Mouse (Mus musculus): ENCODE data around the gene Sirt2. TPM values are rescaled to one million over a fixed set of nuclear protein-coding genes. Genes with fewer than 3 reads are reported as not detected.

Sirt2 gene
- 71.7 TPM for polyA plus RNA-seq (2017; shearing (Covaris generic))

GRCm38 (mm10) chr7:28766173-28766879 lies at the start of gene Sirt2:
TSS of gene Sirt2 (plus strand) at chr7:28766735.

GRCm38 (mm10) chr7:28741709-28742438 lies 24.7 kb upstream of the Sirt2 start, which contains the start of the genes Mrps12 and Sars2:
TSS of gene Mrps12 (minus strand) at chr7:28741820.
TSS of gene Sars2 (plus strand) at chr7:28741992.

GRCm38 (mm10) chr7:28756079-28756478 lies 10.5 kb upstream of the Sirt2 start, which contains the start of gene Ccer2:
TSS of gene Ccer2 (plus strand) at chr7:28756174.

GRCm38 (mm10) chr7:28767462-28767965 lies 979 bp downstream of the Sirt2 start, which contains the start of gene Nfkbib:
TSS of gene Nfkbib (minus strand) at chr7:28767512.

GRCm38 (mm10) chr7:28788307-28789195 lies 22.0 kb downstream of the Sirt2 start, which contains the start of gene Rinl:
TSS of gene Rinl (plus strand) at chr7:28788969.

GRCm38 (mm10) chr7:28808221-28808941 lies 41.8 kb downstream of the Sirt2 start, which contains the start of gene Hnrnpl:
TSS of gene Hnrnpl (plus strand) at chr7:28808541.

GRCm38 (mm10) chr7:28824941-28825685 lies 58.6 kb downstream of the Sirt2 start, which contains the start of gene Ech1:
TSS of gene Ech1 (plus strand) at chr7:28825217.

GRCm38 (mm10) chr7:28833723-28834347 lies 67.3 kb downstream of the Sirt2 start, which contains the start of gene Lgals4:
TSS of gene Lgals4 (plus strand) at chr7:28833854.

Other genes starting within 250 kb of the Sirt2 start
- not detected for gene Ifnl3, start 243.9 kb upstream of the Sirt2 start, polyA plus RNA-seq (2017; shearing (Covaris generic))
- not detected for gene Sycn, start 225.8 kb upstream of the Sirt2 start, polyA plus RNA-seq (2017; shearing (Covaris generic))
- gene Nccrp1, start 219.5 kb upstream of the Sirt2 start, polyA plus RNA-seq (2017; shearing (Covaris generic)): 1.3 TPM
- 82.1 TPM for gene Samd4b, start 168.6 kb upstream of the Sirt2 start, polyA plus RNA-seq (2017; shearing (Covaris generic))
- gene Pak4, start 168.6 kb upstream of the Sirt2 start, polyA plus RNA-seq (2017; shearing (Covaris generic)): 8.1 TPM
- gene Acp7, start 135.4 kb upstream of the Sirt2 start, polyA plus RNA-seq (2017; shearing (Covaris generic)): not detected
- 2.8 TPM for gene Fbxo27, start 73.9 kb upstream of the Sirt2 start, polyA plus RNA-seq (2017; shearing (Covaris generic))
- gene Fbxo17, start 49.9 kb upstream of the Sirt2 start, polyA plus RNA-seq (2017; shearing (Covaris generic)): 6.0 TPM
- gene Mrps12, start 24.9 kb upstream of the Sirt2 start, polyA plus RNA-seq (2017; shearing (Covaris generic)): 37.6 TPM
- gene Sars2, start 24.7 kb upstream of the Sirt2 start, polyA plus RNA-seq (2017; shearing (Covaris generic)): 20.6 TPM
- not detected for gene Ccer2, start 10.6 kb upstream of the Sirt2 start, polyA plus RNA-seq (2017; shearing (Covaris generic))
- 222 TPM for gene Nfkbib, start 777 bp downstream of the Sirt2 start, polyA plus RNA-seq (2017; shearing (Covaris generic))
- gene Rinl, start 22.2 kb downstream of the Sirt2 start, polyA plus RNA-seq (2017; shearing (Covaris generic)): 258 TPM
- gene Hnrnpl, start 41.8 kb downstream of the Sirt2 start, polyA plus RNA-seq (2017; shearing (Covaris generic)): 333 TPM
- 121 TPM for gene Ech1, start 58.5 kb downstream of the Sirt2 start, polyA plus RNA-seq (2017; shearing (Covaris generic))
- gene Lgals4, start 67.1 kb downstream of the Sirt2 start, polyA plus RNA-seq (2017; shearing (Covaris generic)): 17.6 TPM
- gene Lgals7, start 97.1 kb downstream of the Sirt2 start, polyA plus RNA-seq (2017; shearing (Covaris generic)): 4.6 TPM
- gene Capn12, start 114.7 kb downstream of the Sirt2 start, polyA plus RNA-seq (2017; shearing (Covaris generic)): not detected
- 263 TPM for gene Actn4, start 195.6 kb downstream of the Sirt2 start, polyA plus RNA-seq (2017; shearing (Covaris generic))
- gene Eif3k, start 215.1 kb downstream of the Sirt2 start, polyA plus RNA-seq (2017; shearing (Covaris generic)): 292 TPM
- 137 TPM for gene Map4k1, start 215.3 kb downstream of the Sirt2 start, polyA plus RNA-seq (2017; shearing (Covaris generic))

Measured in effector memory CD4-positive, alpha-beta T cell, adult 5 months (primary cell).